Mouse (Mus musculus): ENCODE data around the gene Neurog3. TPM values are rescaled to one million over a fixed set of nuclear protein-coding genes. Genes with fewer than 3 reads are reported as not detected.

Gene Neurog3
- polyA plus RNA-seq, 1 experiment from 2014 or later, result 0.65 TPM

Other genes starting within 250 kb of the Neurog3 start
- gene Col13a1, start 154.0 kb upstream of the Neurog3 start, polyA plus RNA-seq (2015; fragmentation: Nextera tagmentation; extraction: Ambion mirVana), result 1.1 and 1.2 TPM in 2 replicates
- gene Fam241b, start 10.8 kb downstream of the Neurog3 start, polyA plus RNA-seq (2015; fragmentation: Nextera tagmentation; extraction: Ambion mirVana), result 110 and 118 TPM in 2 replicates
- 15.0 and 18.7 TPM in 2 replicates for gene Tspan15, start 98.2 kb downstream of the Neurog3 start, polyA plus RNA-seq (2015; fragmentation: Nextera tagmentation; extraction: Ambion mirVana)
- not detected in 2 replicates for gene Tacr2, start 119.3 kb downstream of the Neurog3 start, polyA plus RNA-seq (2015; fragmentation: Nextera tagmentation; extraction: Ambion mirVana)
- 70.0 and 72.9 TPM in 2 replicates for gene Hk1, start 246.8 kb downstream of the Neurog3 start, polyA plus RNA-seq (2015; fragmentation: Nextera tagmentation; extraction: Ambion mirVana)